Mouse (Mus musculus): Measurements from ENCODE around the gene Lrrn1. TPM values are rescaled to one million over a fixed set of nuclear protein-coding genes. Genes with fewer than 3 reads are reported as not detected.

Lrrn1 gene
- polyA plus RNA-seq (2016; fragmentation: Nextera tagmentation; extraction: Ambion mirVana): 45.8 and 50.1 TPM in 2 replicates

DNA sequence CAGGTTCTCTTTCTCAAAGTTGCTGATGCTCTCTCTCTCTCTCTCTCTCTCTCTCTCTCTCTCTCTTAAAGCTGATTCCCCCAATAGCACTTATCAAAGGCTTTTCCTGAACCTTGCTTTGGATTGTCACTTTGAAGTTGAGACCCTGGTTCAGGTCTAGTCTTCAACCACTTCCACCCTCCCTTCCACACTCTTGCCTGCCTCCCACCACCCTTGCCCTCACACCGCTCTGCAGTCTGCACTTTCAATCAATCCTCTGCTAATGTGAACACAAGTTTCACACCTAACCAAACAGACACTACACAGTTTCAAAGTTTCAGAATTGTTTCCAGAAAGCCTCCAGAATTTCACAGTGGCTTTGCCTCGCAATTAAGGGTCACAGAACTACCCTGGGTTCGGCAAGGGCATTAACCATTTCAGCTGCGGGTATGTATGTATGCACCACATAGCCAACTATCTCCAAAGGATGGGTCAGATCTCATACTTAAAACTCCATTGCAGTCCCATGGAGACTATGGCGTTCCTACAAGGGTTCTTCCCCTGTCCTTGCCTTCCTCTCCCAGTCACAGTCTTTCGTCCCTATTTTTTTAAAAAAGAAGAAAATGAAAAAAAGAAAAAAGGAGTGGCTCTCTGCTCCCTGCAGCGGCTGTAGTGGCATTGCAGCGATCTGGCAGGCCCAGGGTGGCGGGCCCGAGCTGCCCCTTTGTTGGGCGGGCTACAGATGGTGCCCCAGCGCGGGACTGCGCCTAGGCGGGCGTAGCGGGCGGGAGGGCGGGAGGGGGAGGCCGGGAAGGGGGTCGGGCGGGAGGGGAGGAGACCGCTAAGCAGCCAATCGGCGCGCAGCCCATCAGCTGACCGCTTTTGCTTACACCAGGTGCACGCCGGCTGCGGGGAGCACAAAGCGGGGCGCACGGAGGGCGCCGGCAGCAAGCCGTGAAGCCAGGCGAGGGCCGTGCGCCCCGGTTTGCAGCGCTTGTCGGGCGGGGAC is at the start of gene Lrrn1:
Gene Lrrn1, plus strand, starts transcription at position 892 of the 988 bp plus-strand sequence.
- Histone ChIP-seq H3K36me3 (no peaks in the 10 kb centered on the region), H3K4me2 (peak within 1 kb of the TSS; percentile 98), H3K4me3 (replicated peaks) (peak within 1 kb of the TSS; percentile 63), H3K9me3 (no peaks in the 10 kb centered on the region), H3K4me1 (replicated peaks) (peaks cover 4% of the 10 kb centered on the region; the same call in 1 of the 2 replicates), H3K9ac (replicated peaks) (peak within 1 kb of the TSS; percentile 74), H3K27me3 (peaks cover 30% of the 10 kb centered on the region), H3K27ac (peak within 1 kb of the TSS; percentile 67; the same call in 1 of the 2 replicates)
- WGBS: 4% methylated on average over 31 of the region's 43 CpGs
- ATAC-seq (ENCODE audit: insufficient number of reproducible peaks, insufficient read depth, low FRiP score, low TSS enrichment, low read depth): peak; percentile 93

DNA sequence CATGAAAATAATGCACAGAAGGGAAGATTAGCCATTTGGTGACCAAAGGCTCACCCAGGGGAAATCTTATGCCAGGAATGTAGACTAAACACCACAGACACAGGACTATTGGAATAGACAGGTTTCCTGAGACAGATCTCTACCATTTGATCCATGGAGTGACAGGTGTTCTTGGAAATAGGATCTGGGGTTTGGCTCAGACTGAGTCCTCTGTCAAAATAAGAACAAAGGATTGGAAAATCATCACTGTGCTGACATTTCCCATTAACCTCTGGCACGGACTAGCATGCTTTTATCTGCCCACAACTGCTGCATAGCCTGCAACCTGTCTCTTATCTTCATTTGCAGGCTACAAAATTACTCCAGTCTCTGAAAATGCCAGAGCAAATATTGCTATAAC is 35.1 kb upstream of the Lrrn1 start:
- Histone ChIP-seq H3K36me3 (no peaks in the 10 kb centered on the region), H3K9ac (replicated peaks) (no peak overlapping the region), H3K27me3 (no peaks in the 10 kb centered on the region), H3K4me1 (replicated peaks) (no peaks in the 10 kb centered on the region), H3K4me2 (no peak overlapping the region), H3K4me3 (replicated peaks) (no peak overlapping the region), H3K27ac (no peak overlapping the region), H3K9me3 (no peaks in the 10 kb centered on the region)
- WGBS: 55% methylated on average over 1 of the region's 1 CpGs
- no peak for ATAC-seq (ENCODE audit: insufficient number of reproducible peaks, insufficient read depth, low FRiP score, low TSS enrichment, low read depth)

DNA sequence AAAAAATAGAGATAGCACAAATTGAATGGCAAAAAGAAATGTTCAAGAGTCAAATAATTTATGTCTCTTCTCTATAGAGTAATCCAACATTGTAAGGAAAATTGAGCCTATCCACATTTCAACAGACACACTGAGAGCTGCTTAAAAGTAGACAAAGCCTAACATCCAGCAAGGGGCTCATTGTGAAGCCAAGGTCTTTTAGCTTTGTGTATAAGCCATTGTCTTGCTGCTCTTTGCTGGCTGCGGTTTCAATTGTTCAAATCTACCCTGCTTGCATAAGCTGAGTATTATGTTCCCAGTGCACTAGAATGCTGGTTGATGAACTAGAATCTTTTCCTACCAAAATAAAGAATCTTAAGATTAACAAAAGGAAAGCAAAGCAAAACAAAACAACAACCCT is 33.7 kb upstream of the Lrrn1 start:
- no peaks in the 10 kb centered on the region for H3K27me3 ChIP-seq
- H3K27ac ChIP-seq: no peak overlapping the region
- no peaks in the 10 kb centered on the region for H3K4me1 ChIP-seq (replicated peaks)
- H3K4me2 ChIP-seq: no peak overlapping the region
- ATAC-seq (ENCODE audit: insufficient number of reproducible peaks, insufficient read depth, low FRiP score, low TSS enrichment, low read depth): no peak
- WGBS: 73% methylated on average over 1 of the region's 1 CpGs
- H3K9me3 ChIP-seq: no peaks in the 10 kb centered on the region
- H3K36me3 ChIP-seq: no peaks in the 10 kb centered on the region
- H3K4me3 ChIP-seq (replicated peaks): no peak overlapping the region
- H3K9ac ChIP-seq (replicated peaks): no peak overlapping the region

DNA sequence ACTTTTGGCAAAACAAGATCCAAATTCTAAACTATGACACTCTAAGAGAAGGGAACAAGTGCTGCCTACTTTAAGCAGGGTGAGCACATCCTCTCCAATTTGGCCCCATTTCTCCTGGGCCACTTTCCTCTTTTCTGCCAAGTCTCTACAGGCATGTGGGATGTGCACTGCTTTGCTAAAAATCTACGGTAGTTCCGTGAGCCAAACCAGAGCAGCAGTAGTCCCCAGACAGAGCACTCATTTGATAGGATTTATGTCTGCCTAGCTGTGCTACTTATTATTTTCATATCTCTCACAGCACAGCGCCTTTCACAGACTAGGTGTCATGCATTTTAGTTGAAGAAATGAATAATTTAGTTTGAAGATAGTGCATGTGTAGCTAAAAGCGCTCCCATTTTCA is 15.9 kb upstream of the Lrrn1 start:
- H3K9ac ChIP-seq (replicated peaks): no peak overlapping the region

DNA sequence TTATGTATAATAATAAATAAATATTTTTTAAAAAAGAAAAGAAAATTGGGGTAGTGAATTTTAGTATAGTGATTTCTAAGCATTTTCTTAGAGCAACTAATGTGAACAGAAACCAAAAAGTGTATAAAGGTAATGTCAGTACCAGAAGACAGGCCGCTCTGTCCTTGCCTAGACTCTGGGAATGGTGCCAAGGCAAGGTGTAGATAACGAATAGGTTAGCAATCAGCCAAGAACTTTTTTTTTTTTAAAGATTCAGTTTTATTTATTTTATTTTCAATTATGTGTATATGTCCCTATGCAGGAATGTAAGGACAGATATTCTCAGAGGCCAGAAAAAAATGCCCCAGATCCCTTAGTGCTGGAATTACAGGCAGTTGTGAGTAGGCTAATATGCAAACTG is 5.6 kb upstream of the Lrrn1 start:
- no peaks in the 10 kb centered on the region for H3K36me3 ChIP-seq
- no peak for ATAC-seq (ENCODE audit: insufficient number of reproducible peaks, insufficient read depth, low FRiP score, low TSS enrichment, low read depth)
- WGBS: 85% methylated on average over 2 of the region's 2 CpGs
- H3K27ac ChIP-seq: no peak overlapping the region
- no peak overlapping the region for H3K9ac ChIP-seq (replicated peaks)
- H3K4me3 ChIP-seq (replicated peaks): no peak overlapping the region
- H3K9me3 ChIP-seq: no peaks in the 10 kb centered on the region
- H3K4me1 ChIP-seq (replicated peaks): no peaks in the 10 kb centered on the region
- no peak overlapping the region for H3K4me2 ChIP-seq
- no peaks in the 10 kb centered on the region for H3K27me3 ChIP-seq

More for the DNA sequence above, 15.9 kb upstream of the Lrrn1 start:
- no peak for ATAC-seq (ENCODE audit: insufficient number of reproducible peaks, insufficient read depth, low FRiP score, low TSS enrichment, low read depth)
- Histone ChIP-seq H3K9me3 (no peaks in the 10 kb centered on the region), H3K36me3 (no peaks in the 10 kb centered on the region), H3K27ac (no peak overlapping the region), H3K4me1 (replicated peaks) (no peaks in the 10 kb centered on the region), H3K4me3 (replicated peaks) (no peak overlapping the region), H3K27me3 (no peaks in the 10 kb centered on the region), H3K4me2 (no peak overlapping the region)
- WGBS: 85% methylated on average over 4 of the region's 4 CpGs

DNA sequence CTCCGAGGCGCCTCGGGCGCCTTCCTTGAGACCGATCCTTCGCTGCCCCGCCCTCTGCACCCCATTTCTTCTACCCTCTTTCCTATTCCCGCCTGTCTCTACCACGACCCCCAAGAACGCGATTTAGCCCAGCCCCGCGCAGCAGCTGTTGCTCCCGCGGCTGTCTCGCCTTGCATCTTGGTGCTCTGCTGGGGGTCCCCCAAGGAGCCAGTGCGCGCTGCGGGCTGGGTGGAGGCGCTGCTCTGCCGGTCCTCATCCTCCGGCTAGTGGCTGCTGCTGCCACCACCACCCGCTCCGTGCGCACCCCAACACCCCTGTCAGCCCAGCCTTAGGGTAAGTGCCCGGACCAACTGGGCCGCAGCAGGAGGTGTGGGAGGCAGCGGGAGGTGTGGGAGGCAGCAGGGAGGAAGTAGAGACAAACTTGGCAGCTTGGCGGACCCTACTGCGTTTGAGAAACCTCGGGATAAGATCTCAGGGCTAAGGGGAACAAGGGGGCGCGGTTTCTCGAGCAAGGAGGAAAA is 403 bp downstream of the Lrrn1 start:
- Histone ChIP-seq H3K36me3 (no peaks in the 10 kb centered on the region), H3K4me3 (replicated peaks) (peak overlapping the region; percentile 63), H3K4me2 (peak overlapping the region; percentile 98), H3K4me1 (replicated peaks) (peaks cover 4% of the 10 kb centered on the region; the same call in 1 of the 2 replicates), H3K27me3 (peaks cover 30% of the 10 kb centered on the region), H3K27ac (0 out of 2 replicates have a peak overlapping the region, but pooled peaks have one; percentile 67), H3K9me3 (no peaks in the 10 kb centered on the region), H3K9ac (replicated peaks) (peak overlapping the region; percentile 74)
- under 1% methylated on average over 34 of the region's 34 CpGs for WGBS
- peak; percentile 73 for ATAC-seq (ENCODE audit: insufficient number of reproducible peaks, insufficient read depth, low FRiP score, low TSS enrichment, low read depth)

DNA sequence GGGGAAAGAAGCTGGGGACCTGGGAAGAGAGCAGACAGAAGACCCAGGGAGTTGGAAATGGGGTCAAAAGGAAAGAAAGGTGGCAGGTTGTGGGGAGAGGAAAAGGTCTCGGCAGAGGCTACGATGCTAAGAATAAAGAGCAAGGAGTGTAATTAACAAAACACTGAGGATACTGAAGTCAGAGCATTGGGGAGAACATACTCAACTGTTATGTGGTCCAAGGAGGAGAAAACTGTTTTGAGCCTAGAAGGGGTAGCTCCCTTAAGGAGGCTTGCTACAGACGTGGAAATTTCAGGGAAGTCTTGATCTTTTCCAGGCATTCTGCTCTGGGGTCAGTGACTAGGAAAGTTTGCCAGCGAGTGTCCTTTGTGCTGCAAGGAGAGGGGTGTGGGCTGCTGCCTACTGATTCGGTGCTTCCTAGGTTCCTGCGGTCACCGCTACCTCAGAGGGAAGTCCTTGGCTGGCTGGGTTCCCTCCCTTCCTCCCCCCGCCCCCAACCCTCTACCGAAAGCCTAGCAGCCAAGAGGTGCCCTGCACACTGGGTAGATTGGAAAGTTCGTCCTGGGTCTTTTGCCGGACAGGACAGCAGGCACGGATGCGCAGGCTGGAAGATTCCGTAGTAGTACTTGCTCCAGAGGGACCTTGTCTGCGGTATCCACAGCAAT is 1.2 kb downstream of the Lrrn1 start:
- Histone ChIP-seq H3K4me2 (peak overlapping the region; percentile 98), H3K27ac (no peak overlapping the region), H3K27me3 (peaks cover 30% of the 10 kb centered on the region), H3K4me3 (replicated peaks) (peak overlapping the region; percentile 63), H3K9me3 (no peaks in the 10 kb centered on the region), H3K4me1 (replicated peaks) (peaks cover 4% of the 10 kb centered on the region; the same call in 1 of the 2 replicates), H3K9ac (replicated peaks) (peak overlapping the region; percentile 74), H3K36me3 (no peaks in the 10 kb centered on the region)
- ATAC-seq (ENCODE audit: insufficient number of reproducible peaks, insufficient read depth, low FRiP score, low TSS enrichment, low read depth): no peak
- WGBS: 2% methylated on average over 15 of the region's 15 CpGs

DNA sequence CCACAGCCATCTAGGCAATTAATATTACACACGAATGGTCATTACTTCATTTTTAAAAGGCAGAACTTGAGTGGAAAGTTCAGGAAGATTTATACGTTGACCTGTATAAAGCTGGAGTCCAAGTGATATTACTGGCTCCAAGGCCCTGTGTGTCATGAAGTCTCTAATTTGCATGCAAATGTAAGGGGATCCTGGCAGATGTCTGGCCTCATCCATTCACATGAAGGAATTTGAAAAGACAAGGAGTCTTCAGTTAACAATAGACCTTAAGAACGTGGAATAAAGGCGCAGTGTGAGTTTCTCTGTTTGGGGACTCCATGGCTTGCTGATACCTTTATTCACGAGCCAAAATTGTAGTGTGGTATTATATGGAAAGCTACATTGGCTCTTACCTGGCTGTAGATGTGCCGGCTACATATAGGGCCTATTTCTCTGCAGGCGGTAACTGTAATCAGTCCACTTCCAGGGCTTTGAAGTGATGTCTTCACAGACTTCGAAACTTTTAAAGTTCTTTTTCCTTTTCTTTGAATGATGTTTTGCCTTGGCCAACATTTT is 2.0 kb downstream of the Lrrn1 start:
- Histone ChIP-seq H3K36me3 (no peaks in the 10 kb centered on the region), H3K27ac (no peak overlapping the region), H3K9ac (replicated peaks) (peak overlapping the region; percentile 55; the same call in 1 of the 2 replicates), H3K27me3 (peaks cover 30% of the 10 kb centered on the region), H3K4me2 (peak overlapping the region; percentile 98), H3K4me1 (replicated peaks) (peaks cover 4% of the 10 kb centered on the region; the same call in 1 of the 2 replicates), H3K4me3 (replicated peaks) (peak overlapping the region; percentile 63), H3K9me3 (no peaks in the 10 kb centered on the region)
- no peak for ATAC-seq (ENCODE audit: insufficient number of reproducible peaks, insufficient read depth, low FRiP score, low TSS enrichment, low read depth)
- WGBS: 54% methylated on average over 8 of the region's 8 CpGs

DNA sequence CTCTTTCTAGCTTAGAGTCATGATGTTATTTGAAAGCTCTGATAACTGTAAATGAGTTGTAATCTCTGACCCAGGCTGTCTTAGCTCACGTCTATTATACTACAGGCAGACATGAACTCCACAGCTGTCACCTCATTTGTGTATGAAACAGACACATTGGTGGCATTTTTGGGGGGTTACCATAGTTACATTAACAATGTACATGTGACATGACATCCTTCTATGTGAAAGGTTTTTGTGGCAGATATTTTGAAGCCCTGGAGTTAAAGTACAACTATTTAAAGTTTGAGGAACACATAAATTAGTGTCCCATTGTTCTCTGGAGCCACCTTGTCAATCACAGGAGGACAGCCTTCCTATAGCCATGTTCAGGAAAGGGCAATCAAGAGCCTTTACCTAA is 5.0 kb downstream of the Lrrn1 start:
- peaks cover 4% of the 10 kb centered on the region; the same call in 1 of the 2 replicates for H3K4me1 ChIP-seq (replicated peaks)
- no peak overlapping the region for H3K27ac ChIP-seq
- no peak overlapping the region for H3K4me2 ChIP-seq
- WGBS: 43% methylated on average over 1 of the region's 1 CpGs
- ATAC-seq (ENCODE audit: insufficient number of reproducible peaks, insufficient read depth, low FRiP score, low TSS enrichment, low read depth): no peak
- no peaks in the 10 kb centered on the region for H3K9me3 ChIP-seq
- H3K9ac ChIP-seq (replicated peaks): no peak overlapping the region
- H3K36me3 ChIP-seq: no peaks in the 10 kb centered on the region
- H3K27me3 ChIP-seq: peaks cover 30% of the 10 kb centered on the region
- H3K4me3 ChIP-seq (replicated peaks): no peak overlapping the region

DNA sequence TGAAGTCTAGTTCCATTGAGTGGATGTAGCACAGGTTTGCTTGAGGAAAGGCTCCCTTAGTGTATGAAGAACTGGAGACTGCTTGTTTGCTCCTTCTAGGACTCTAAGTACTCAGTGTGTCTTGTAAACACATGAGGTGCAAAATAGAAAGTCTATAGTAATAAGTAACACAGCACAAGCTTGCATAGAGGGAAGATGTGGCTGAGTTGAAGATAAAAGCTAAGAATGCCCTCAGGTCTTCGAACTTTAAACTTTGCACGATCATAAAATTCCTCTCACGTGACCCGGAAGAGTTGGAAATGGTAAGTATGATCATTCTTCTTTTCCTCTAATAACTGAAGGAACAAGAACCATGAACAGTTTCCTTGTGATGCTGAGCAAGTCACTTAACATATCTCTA is 7.1 kb downstream of the Lrrn1 start:
- ATAC-seq (ENCODE audit: insufficient number of reproducible peaks, insufficient read depth, low FRiP score, low TSS enrichment, low read depth): no peak
- Histone ChIP-seq H3K27me3 (peaks cover 14% of the 10 kb centered on the region), H3K4me3 (replicated peaks) (no peak overlapping the region), H3K4me1 (replicated peaks) (no peaks in the 10 kb centered on the region), H3K27ac (no peak overlapping the region), H3K9me3 (no peaks in the 10 kb centered on the region), H3K36me3 (no peaks in the 10 kb centered on the region), H3K4me2 (no peak overlapping the region), H3K9ac (replicated peaks) (no peak overlapping the region)
- 87% methylated on average over 4 of the region's 4 CpGs for WGBS

DNA sequence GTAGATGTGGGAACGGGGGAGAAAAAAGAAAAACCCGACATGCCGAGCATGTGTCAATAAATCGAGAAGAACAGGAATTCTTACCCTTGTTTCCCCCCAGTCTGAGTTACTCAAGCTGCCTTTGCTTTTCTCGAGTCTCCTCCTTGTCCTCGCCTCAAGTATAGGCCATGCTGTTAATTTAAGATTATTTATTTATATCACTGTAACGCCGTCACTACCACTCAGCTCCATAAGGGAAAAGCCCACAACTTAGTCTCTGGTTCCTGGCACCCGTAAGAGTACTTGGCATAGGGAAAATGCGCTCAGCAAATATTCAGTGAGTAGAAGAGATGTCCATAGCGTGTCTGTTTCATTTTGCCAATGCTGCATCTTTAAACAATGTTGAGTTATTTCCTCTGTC is 11.7 kb downstream of the Lrrn1 start:
- Histone ChIP-seq H3K4me2 (no peak overlapping the region), H3K9me3 (no peaks in the 10 kb centered on the region), H3K9ac (replicated peaks) (no peak overlapping the region), H3K27me3 (no peaks in the 10 kb centered on the region), H3K4me3 (replicated peaks) (no peak overlapping the region), H3K36me3 (no peaks in the 10 kb centered on the region), H3K4me1 (replicated peaks) (no peaks in the 10 kb centered on the region), H3K27ac (no peak overlapping the region)
- no peak for ATAC-seq (ENCODE audit: insufficient number of reproducible peaks, insufficient read depth, low FRiP score, low TSS enrichment, low read depth)
- 90% methylated on average over 11 of the region's 11 CpGs for WGBS

All from limb, embryonic 12.5 days (tissue).